Mouse (Mus musculus): Measurements from ENCODE around the gene Cry2.
"Not testable (repeated sequence)": the region's sequence is repeated elsewhere in the genome, so short reads cannot be mapped to it uniquely, and the experiment has no call there.

Cry2 gene

DNA sequence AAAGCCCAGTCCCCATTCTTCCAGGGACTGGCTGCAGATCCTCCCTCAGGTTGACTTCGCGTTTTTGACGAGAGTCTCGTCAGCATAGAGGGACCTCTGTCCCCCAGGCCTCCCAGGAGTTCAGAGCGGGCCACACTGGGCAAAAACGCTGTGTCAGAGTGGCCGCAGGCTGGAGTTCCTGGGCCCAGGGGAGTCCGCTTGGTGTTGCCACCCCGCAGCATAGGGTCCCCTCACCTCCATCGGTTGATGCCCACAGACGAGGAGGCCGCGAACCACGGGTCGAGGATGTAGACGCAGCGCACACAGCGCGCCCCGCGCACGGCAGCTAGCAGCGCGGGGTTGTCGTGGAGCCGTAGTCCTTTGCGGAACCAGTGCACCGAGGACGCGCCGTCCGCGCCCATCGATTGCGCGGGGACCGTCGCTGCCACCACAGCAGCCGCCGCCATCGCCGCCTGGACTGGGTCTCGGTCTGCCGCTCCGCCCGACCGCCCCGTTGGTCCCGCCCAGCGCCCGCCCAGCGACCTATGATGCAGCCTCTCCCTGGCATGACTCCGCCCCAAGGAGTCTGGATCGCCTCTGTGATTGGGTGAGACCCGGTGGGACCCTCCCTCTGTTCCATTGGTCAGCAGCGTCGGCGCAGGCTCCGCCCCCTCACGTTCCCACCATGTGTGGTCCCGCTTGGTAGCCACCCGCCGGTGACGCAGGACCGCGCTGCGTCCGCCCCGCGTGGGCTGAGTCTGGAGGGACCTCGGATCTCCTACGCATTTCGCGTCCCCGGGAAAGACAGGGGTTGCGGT lies at the start of gene Cry2:
Gene Cry2 (minus strand): TSS at position 466 of the 797 bp plus-strand sequence.
- ChIA-PET POLR2A (interaction anchor here in 3 of 4 experiments (0.6 to 15.5 kb wide), 15 partner anchors 8 to 268 kb away, joined by 3 to 178 read pairs (median 4); partner anchors contain the start of genes Large2 (in 2 of the 3), Pex16 (in 2 of the 3) and Slc35c1 (in 1 of the 3)), CTCF (interaction anchor here in 3 of 4 experiments (0.7 to 1.4 kb wide), 4 partner anchors 9 to 474 kb away, joined by 3 to 10 read pairs (median 4); no protein-coding TSS in a partner anchor)

- CTCF ChIA-PET: interaction anchor here in 2 of 4 experiments (0.6 to 0.9 kb wide), 2 partner anchors 187 to 552 kb away, joined by 3 to 4 read pairs; no protein-coding TSS in a partner anchor
- POLR2A ChIA-PET: no interaction called here
Measured at GRCm38 (mm10) chr2:92483505-92483904, 49.7 kb upstream of the Cry2 start.

DNA sequence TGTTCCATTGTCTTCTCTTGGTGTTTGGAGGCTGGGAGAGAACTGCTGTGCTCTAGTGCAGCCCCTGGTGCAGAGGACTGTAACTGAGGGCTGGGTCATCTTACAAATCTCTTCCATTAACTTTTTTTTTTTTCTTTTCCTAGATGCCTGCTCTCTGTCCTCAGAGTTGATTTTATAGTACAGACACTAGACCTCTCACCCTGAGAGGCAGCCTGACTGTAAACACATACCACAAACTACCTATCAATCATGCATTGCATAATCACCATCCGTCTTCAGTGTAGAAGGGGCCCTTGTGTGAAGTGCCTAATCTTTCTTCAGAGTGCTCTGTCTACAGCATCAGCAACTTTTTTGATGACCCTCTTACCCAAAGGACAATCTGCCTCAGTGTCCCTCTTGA lies 48.7 kb upstream of the Cry2 start:
- ChIA-PET POLR2A (interaction anchor here in 1 of 4 experiments (0.5 kb wide), 1 partner anchor 17 kb away, joined by 3 read pairs; no protein-coding TSS in a partner anchor), CTCF (interaction anchor here in 3 of 4 experiments (0.5 to 0.7 kb wide), 4 partner anchors 116 to 317 kb away, joined by 3 to 5 read pairs (median 4); no protein-coding TSS in a partner anchor)

DNA sequence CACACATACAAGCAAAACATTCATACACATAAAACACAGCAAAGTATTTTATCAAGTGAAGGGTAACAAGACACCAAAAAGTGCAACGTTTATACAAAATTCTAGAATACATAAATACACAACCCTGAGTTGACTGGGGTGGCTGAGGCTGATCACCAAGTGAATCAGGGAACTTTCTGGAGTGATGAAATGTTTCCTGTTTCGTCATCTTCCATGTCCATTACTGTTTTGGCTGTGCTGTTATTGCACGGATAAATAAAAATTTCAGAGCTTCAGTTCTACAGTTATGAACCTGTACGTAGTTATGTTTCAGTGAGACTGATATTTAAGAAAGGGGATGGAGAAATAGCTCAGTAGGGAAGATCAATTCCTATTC lies 44.5 kb upstream of the Cry2 start:
- ChIA-PET POLR2A (interaction anchor here in 2 of 4 experiments (0.9 to 1.0 kb wide), 2 partner anchors 19 to 32 kb away, joined by 3 read pairs; no protein-coding TSS in a partner anchor), CTCF (interaction anchor here in 1 of 4 experiments (0.6 kb wide), 1 partner anchor 121 kb away, joined by 14 read pairs; the partner anchor contains the start of gene Chst1)

- CTCF ChIA-PET: interaction anchor here in 1 of 4 experiments (0.6 kb wide), 2 partner anchors 119 to 122 kb away, joined by 8 to 14 read pairs; partner anchors contain the start of gene Chst1
- POLR2A ChIA-PET: interaction anchor here in 2 of 4 experiments (0.7 to 1.0 kb wide), 4 partner anchors 18 to 45 kb away, joined by 3 to 4 read pairs (median 3); partner anchors contain the start of gene Slc35c1 (in 1 of the 2)
Measured at GRCm38 (mm10) chr2:92477672-92478312, 43.9 kb upstream of the Cry2 start.

DNA sequence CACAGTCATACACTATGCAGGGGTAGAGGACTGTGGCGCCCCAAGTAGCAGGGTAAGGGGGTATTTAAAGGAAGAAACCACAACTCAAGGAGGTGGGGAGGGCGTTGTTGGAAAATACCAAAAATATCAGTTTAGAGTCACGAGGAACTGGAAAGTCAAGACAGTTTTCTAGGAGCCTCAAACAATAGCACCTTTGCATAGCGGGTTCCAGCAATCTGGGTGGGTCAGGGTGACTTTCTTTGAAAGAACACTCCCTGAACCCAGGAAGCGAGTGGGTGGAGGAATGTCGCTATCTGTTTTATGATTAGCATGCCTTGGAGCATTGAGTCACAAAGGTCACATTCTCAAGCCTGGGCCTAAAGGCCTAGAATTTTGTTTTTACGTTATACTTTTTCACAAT lies 42.7 kb upstream of the Cry2 start:
- CTCF ChIA-PET, POLR2A ChIA-PET: not testable (repeated sequence)

- ChIA-PET CTCF (interaction anchor here in 1 of 4 experiments (0.7 to 1.3 kb wide), 3 partner anchors 10 to 272 kb away, joined by 3 to 4 read pairs (median 4); no protein-coding TSS in a partner anchor), POLR2A (interaction anchor here in 1 of 4 experiments (1.4 to 1.7 kb wide), 2 partner anchors 9 to 543 kb away, joined by 3 to 4 read pairs; no protein-coding TSS in a partner anchor)
Measured at GRCm38 (mm10) chr2:92475711-92476110, 41.9 kb upstream of the Cry2 start.

DNA sequence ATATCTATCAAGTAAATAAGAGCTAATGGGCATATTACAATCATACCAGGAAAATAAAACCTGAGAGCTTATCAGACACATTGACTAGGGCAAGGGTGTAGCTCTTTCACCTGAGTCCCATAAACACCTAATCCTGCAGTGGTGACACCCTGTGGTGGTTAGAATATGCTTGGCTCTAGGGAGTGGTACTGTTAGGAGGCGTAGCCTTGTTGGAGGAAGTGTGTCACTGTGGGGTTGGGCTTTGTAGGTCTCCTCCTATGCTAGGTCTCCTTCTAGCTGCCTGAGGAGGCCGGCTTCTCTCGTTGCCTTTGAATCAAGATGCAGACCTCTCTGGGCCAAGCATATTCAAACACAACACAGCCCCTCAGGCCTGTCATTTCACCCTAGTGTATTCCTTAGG lies 41.1 kb upstream of the Cry2 start:
- CTCF ChIA-PET: interaction anchor here (0.5 to 1.6 kb wide), 9 partner anchors 11 to 487 kb away, joined by 3 to 5 read pairs (median 3); no protein-coding TSS in a partner anchor
- POLR2A ChIA-PET: interaction anchor here in 2 of 4 experiments (0.8 to 1.7 kb wide), 9 partner anchors 8 to 542 kb away, joined by 3 to 4 read pairs (median 3); no protein-coding TSS in a partner anchor

DNA sequence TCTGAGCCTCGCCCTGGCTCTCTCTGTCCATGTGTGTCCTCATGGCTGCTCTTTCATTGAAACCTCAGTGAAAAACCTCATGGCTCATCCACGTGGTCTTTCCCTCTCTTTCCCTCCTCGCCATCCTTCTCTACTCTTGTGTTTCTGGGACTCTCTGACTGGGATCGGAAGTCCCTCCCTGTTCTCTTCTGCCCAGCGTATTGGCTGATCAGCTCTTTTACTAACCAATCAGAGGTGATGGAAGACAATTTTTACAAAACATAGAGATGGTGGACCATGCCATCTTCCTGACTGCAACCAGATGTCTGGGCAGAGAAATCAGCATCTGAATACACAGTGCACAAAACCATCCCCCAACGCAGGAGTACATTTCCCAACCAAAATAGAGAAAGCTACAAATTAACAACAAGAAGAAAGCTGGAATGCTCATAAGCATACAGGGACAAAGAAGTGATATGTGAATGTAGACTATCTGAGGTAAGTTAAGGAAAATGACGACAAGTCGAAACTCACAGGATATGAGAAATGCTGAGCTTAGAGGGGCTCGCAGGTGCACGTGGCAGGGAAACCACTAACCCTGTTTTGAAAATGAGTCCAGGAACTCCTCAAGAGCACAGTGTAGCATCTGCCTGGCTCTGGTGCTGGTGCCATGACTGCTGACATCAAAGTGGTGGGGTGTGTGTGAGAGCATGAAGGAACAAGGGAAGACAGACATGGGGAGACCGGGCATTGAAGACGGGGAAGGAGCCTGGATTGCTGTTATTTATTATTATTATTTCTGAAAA lies 38.2 kb upstream of the Cry2 start:
- ChIA-PET CTCF (interaction anchor here in 1 of 4 experiments (0.6 kb wide), 1 partner anchor 11 kb away, joined by 3 read pairs; no protein-coding TSS in a partner anchor), POLR2A (interaction anchor here in 2 of 4 experiments (0.8 to 2.0 kb wide), 5 partner anchors 12 to 98 kb away, joined by 3 to 5 read pairs (median 3); partner anchors contain the start of genes Large2 (in 1 of the 2), Pex16 (in 1 of the 2) and Slc35c1 (in 1 of the 2))

DNA sequence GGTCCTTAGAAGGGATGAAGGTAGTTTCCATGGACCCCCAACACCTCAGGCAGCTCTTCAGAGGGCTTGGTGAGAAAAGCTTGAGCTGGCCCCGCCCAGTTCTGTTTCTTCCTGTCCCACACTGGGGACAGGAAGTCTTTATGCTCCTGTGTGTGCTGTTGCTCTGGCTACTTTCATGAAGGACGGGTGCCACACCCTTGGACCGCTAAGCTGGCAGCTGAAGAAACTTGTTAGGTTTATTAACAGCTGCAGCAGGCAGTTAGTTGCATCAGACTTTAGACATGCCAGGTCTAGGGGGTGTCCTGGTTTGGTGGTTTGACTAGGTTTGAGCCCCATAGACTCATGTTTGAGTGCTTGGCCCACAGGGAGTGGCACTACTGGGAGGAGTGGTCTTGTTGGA lies 30.8 kb upstream of the Cry2 start:
- CTCF ChIA-PET: no interaction called here
- POLR2A ChIA-PET: no interaction called here

- ChIA-PET POLR2A (interaction anchor here in 3 of 4 experiments (0.5 to 2.5 kb wide), 8 partner anchors 10 to 86 kb away, joined by 3 to 11 read pairs (median 5); partner anchors contain the start of genes Large2 (in 1 of the 3) and Pex16 (in 1 of the 3)), CTCF (interaction anchor here in 2 of 4 experiments (0.6 to 1.0 kb wide), 3 partner anchors 10 to 477 kb away, joined by 3 read pairs; no protein-coding TSS in a partner anchor)
Measured at GRCm38 (mm10) chr2:92461215-92461614, 27.4 kb upstream of the Cry2 start.

- ChIA-PET POLR2A (interaction anchor here in 3 of 4 experiments (0.6 to 2.5 kb wide), 20 partner anchors 9 to 452 kb away, joined by 3 to 11 read pairs (median 4); partner anchors contain the start of genes Large2 (in 1 of the 3), Mapk8ip1 (in 1 of the 3) and Pex16 (in 1 of the 3)), CTCF (interaction anchor here in 3 of 4 experiments (0.7 to 3.0 kb wide), 4 partner anchors 14 to 150 kb away, joined by 3 to 12 read pairs (median 3); no protein-coding TSS in a partner anchor)
Measured at GRCm38 (mm10) chr2:92459921-92460707, 26.3 kb upstream of the Cry2 start, which contains the start of gene Slc35c1. TSS of gene Slc35c1 (minus strand) at chr2:92460538.

GRCm38 (mm10) chr2:92459141-92459920 lies 25.5 kb upstream of the Cry2 start:
- CTCF ChIA-PET: interaction anchor here in 3 of 4 experiments (0.7 to 3.0 kb wide), 3 partner anchors 13 to 151 kb away, joined by 3 to 12 read pairs (median 3); no protein-coding TSS in a partner anchor
- POLR2A ChIA-PET: interaction anchor here in 3 of 4 experiments (0.6 to 2.5 kb wide), 17 partner anchors 8 to 451 kb away, joined by 3 to 11 read pairs (median 4); partner anchors contain the start of genes Large2 (in 1 of the 3) and Pex16 (in 1 of the 3)

- POLR2A ChIA-PET: interaction anchor here in 2 of 4 experiments (1.2 to 1.9 kb wide), 3 partner anchors 17 to 84 kb away, joined by 3 to 5 read pairs (median 4); partner anchors contain the start of genes Large2 (in 1 of the 2) and Pex16 (in 1 of the 2)
Measured at GRCm38 (mm10) chr2:92458481-92458880, 24.6 kb upstream of the Cry2 start.

GRCm38 (mm10) chr2:92456970-92457530 lies 23.2 kb upstream of the Cry2 start:
- POLR2A ChIA-PET: interaction anchor here in 2 of 4 experiments (1.3 to 1.9 kb wide), 3 partner anchors 16 to 32 kb away, joined by 3 to 4 read pairs (median 3); no protein-coding TSS in a partner anchor
- CTCF ChIA-PET: no interaction called here

More at GRCm38 (mm10) chr2:92458481-92458880, 24.6 kb upstream of the Cry2 start:
- CTCF ChIA-PET: interaction anchor here in 1 of 4 experiments (3.0 kb wide), 1 partner anchor 12 kb away, joined by 12 read pairs; no protein-coding TSS in a partner anchor
